ENCODE assay signal across 29 mouse cellular contexts in genomic region chr5:120651230-120651629, GRCm38 (mm10). TPM values are rescaled to one million over a fixed set of nuclear protein-coding genes. Genes with fewer than 3 reads are reported as not detected.
DNase-seq lines count a peak whose midpoint lies in the region; ATAC-seq and TF ChIP-seq lines count a peak whose summit lies in the region.
"Had no signal": no experiment of that assay in that cellular context is flagged by ENCODE, and none has a peak within 500 bp of the region (broad histone marks: within the 10 kb centered on the region; RNA-seq: fewer than 3 reads in every experiment).

No protein-coding gene starts in this region.

- peak; percentile 76 for ATAC-seq in intestine, embryonic 16.5 days
- ATAC-seq: forebrain, embryonic 13.5 days; forebrain, embryonic 16.5 days; hindbrain, embryonic 16.5 days; Patski had no signal

- no peak for TF ChIP-seq CTCF in layer of hippocampus, adult 2 months (conservative IDR thresholded peaks at IDR 0.05)
- TF ChIP-seq CTCF in cortical plate, adult 2 months (IDR thresholded peaks at IDR 0.05; ENCODE audit: extremely low read depth, insufficient read depth, low read length), result no peak

- 42% methylated on average over 5 of the region's 5 CpGs for WGBS in intestine, embryonic 16.5 days

- peak overlapping the region; percentile 86 for H3K27ac ChIP-seq in layer of hippocampus, adult 2 months
- H3K27ac ChIP-seq in cortical plate, adult 2 months (ENCODE audit: insufficient read depth, low read length), result peak overlapping the region; percentile 78; the same call in 1 of the 2 replicates
- no peak overlapping the region for H3K27ac ChIP-seq in intestine, embryonic 16.5 days (ENCODE audit: low read length)
- H3K27ac ChIP-seq: forebrain, embryonic 10.5 days; forebrain, embryonic 13.5 days; heart, adult 2 months; hindbrain, embryonic 10.5 days; hindbrain, embryonic 13.5 days had no signal

- H3K4me1 ChIP-seq in cortical plate, adult 2 months (ENCODE audit: control insufficient read depth, insufficient read depth, low read length), result peaks cover 19% of the 10 kb centered on the region
- H3K4me1 ChIP-seq in intestine, embryonic 16.5 days (ENCODE audit: control insufficient read depth, insufficient read depth, low read length), result peaks cover 15% of the 10 kb centered on the region

- H3K9me3 ChIP-seq in intestine, embryonic 16.5 days (ENCODE audit: control insufficient read depth, low read length), result no peaks in the 10 kb centered on the region
- H3K9me3 ChIP-seq: forebrain, embryonic 10.5 days; forebrain, embryonic 13.5 days; hindbrain, embryonic 10.5 days; hindbrain, embryonic 13.5 days had no signal

- no peak overlapping the region for H3K4me2 ChIP-seq in intestine, embryonic 16.5 days (ENCODE audit: low read depth, low read length)
- H3K4me2 ChIP-seq: forebrain, embryonic 13.5 days; heart, embryonic 11.5 days; hindbrain, embryonic 13.5 days had no signal

- DNase-seq in layer of hippocampus, adult 2 months (ENCODE audit: low spot score in 2 of 2), result no peak
- DNase-seq in layer of hippocampus, adult 9-10 months (ENCODE audit: low spot score), result no peak
- DNase-seq in lung, postnatal 4 days, result no peak
- DNase-seq in B cell, adult 2 months, result no peak
- DNase-seq: adrenal gland, postnatal 10 days; adrenal gland, postnatal 36 days; cerebellum, adult 18-20 months; cerebellum, adult 9-11 months; cerebellum, postnatal 36 days; gastrocnemius, postnatal 10 days; gastrocnemius, postnatal 36 days; heart, adult 2 months; heart, postnatal 36 days had no signal

- H3K27me3 ChIP-seq in intestine, embryonic 16.5 days (replicated peaks; ENCODE audit: control insufficient read depth, insufficient read depth, low read length), result peaks cover 23% of the 10 kb centered on the region
- H3K27me3 ChIP-seq: Patski had no signal

- TF ChIP-seq POLR2A in cortical plate, adult 2 months (IDR thresholded peaks at IDR 0.05; ENCODE audit: extremely low read depth, insufficient read depth, low read length), result no peak

- no peaks in the 10 kb centered on the region for H3K36me3 ChIP-seq in intestine, embryonic 16.5 days (ENCODE audit: control insufficient read depth, insufficient read depth, low read length)
- H3K36me3 ChIP-seq: forebrain, embryonic 10.5 days; hindbrain, embryonic 10.5 days; hindbrain, embryonic 13.5 days had no signal

- H3K9ac ChIP-seq in intestine, embryonic 16.5 days (ENCODE audit: low read depth, low read length), result no peak overlapping the region
- H3K9ac ChIP-seq: forebrain, embryonic 13.5 days; hindbrain, embryonic 13.5 days had no signal

- peak overlapping the region; percentile 71 for H3K4me3 ChIP-seq in layer of hippocampus, adult 2 months
- H3K4me3 ChIP-seq in cortical plate, adult 2 months (ENCODE audit: insufficient read depth, low read length), result peak overlapping the region; percentile 73
- no peak overlapping the region for H3K4me3 ChIP-seq in intestine, embryonic 16.5 days (ENCODE audit: low read length)
- H3K4me3 ChIP-seq: forebrain, embryonic 10.5 days; forebrain, embryonic 13.5 days; heart, adult 2 months; hindbrain, embryonic 10.5 days; hindbrain, embryonic 13.5 days had no signal

RNA-seq across cellular contexts. Expression of gene Rasal1, which starts 2.6 kb away (rescaled TPM):
- total RNA-seq in layer of hippocampus, adult 2 months (2021), result 10 to 100 TPM; 91.9 to 96.6 TPM
- 88.7 and 99.4 TPM in 2 replicates for polyA plus RNA-seq in cortical plate, adult 2 months (2012; rRNA removed)
- polyA plus RNA-seq in intestine, embryonic 16.5 days (2015; fragmentation: Nextera tagmentation; extraction: Ambion mirVana), result 1.8 and 1.9 TPM in 2 replicates
- total RNA-seq: gastrocnemius, adult 18-20 months; gastrocnemius, postnatal 36 days; granulocyte monocyte progenitor cell, adult 5-6 weeks; heart, adult 2 months; heart, postnatal 36 days had no signal
- polyA plus RNA-seq: heart, embryonic 14.5 days; heart, postnatal 0 days had no signal

RNA-seq across cellular contexts. Expression of gene Cfap73, which starts 17.2 kb away (rescaled TPM):
- under 1 TPM in 1 of 2 experiments, not detected in 1; 0.39 TPM for total RNA-seq in layer of hippocampus, adult 2 months (2021)
- 0.10 and 0.19 TPM in 2 replicates for polyA plus RNA-seq in cortical plate, adult 2 months (2012; rRNA removed)
- 0.24 TPM in 1 of 2 replicates, not detected in the other for polyA plus RNA-seq in intestine, embryonic 16.5 days (2015; fragmentation: Nextera tagmentation; extraction: Ambion mirVana)
- total RNA-seq: ES-E14; gastrocnemius, adult 18-20 months; gastrocnemius, postnatal 10 days; gastrocnemius, postnatal 36 days; granulocyte monocyte progenitor cell, adult 5-6 weeks; heart, adult 2 months; heart, postnatal 36 days had no signal
- polyA plus RNA-seq: embryonic facial prominence, embryonic 11.5 days; forebrain, embryonic 10.5 days; forebrain, embryonic 13.5 days; heart, embryonic 11.5 days; heart, embryonic 14.5 days; heart, postnatal 0 days had no signal

RNA-seq across cellular contexts. Expression of gene Ddx54, which starts 38.7 kb away (rescaled TPM):
- total RNA-seq in layer of hippocampus, adult 2 months (2021), result 10 to 100 TPM; 36.8 to 37.2 TPM
- 30.3 and 31.0 TPM in 2 replicates for polyA plus RNA-seq in cortical plate, adult 2 months (2012; rRNA removed)
- 50.8 and 51.4 TPM in 2 replicates for polyA plus RNA-seq in intestine, embryonic 16.5 days (2015; fragmentation: Nextera tagmentation; extraction: Ambion mirVana)

RNA-seq across cellular contexts. Expression of gene Rita1, which starts 38.8 kb away (rescaled TPM):
- total RNA-seq in layer of hippocampus, adult 2 months (2021), result 10 to 100 TPM; 23.7 to 28.0 TPM
- 39.6 and 40.8 TPM in 2 replicates for polyA plus RNA-seq in cortical plate, adult 2 months (2012; rRNA removed)
- polyA plus RNA-seq in intestine, embryonic 16.5 days (2015; fragmentation: Nextera tagmentation; extraction: Ambion mirVana), result 12.7 and 12.8 TPM in 2 replicates

Comparison
In these comparisons a context has a peak if more than half of its experiments do, and no peak if none do; other contexts are left out.
1. RNA of gene Rasal1, which starts 2.6 kb away (polyA plus RNA-seq): 88.7 to 99.4 TPM in cortical plate, adult 2 months; 1.8 to 1.9 TPM in intestine, embryonic 16.5 days; every median in the first group is over 10 times any median in the second.